Mouse (Mus musculus): Measurements from ENCODE around the gene Cdc16. TPM values are rescaled to one million over a fixed set of nuclear protein-coding genes. Genes with fewer than 3 reads are reported as not detected.

The Cdc16 gene
- polyA plus RNA-seq, 1 experiment from 2014 or later = 115 TPM

Other genes starting within 250 kb of the Cdc16 start
- gene 1700029H14Rik, start 195.2 kb upstream of the Cdc16 start, polyA plus RNA-seq (2015; fragmentation: Nextera tagmentation; extraction: Ambion mirVana) = not detected in 2 replicates
- 23.4 and 24.4 TPM in 2 replicates for gene Rasa3, start 80.1 kb upstream of the Cdc16 start, polyA plus RNA-seq (2015; fragmentation: Nextera tagmentation; extraction: Ambion mirVana)
- gene Cfap97d2, start 51.8 kb upstream of the Cdc16 start, polyA plus RNA-seq (2015; fragmentation: Nextera tagmentation; extraction: Ambion mirVana) = not detected in 2 replicates
- 24.3 and 25.4 TPM in 2 replicates for gene Upf3a, start 27.9 kb downstream of the Cdc16 start, polyA plus RNA-seq (2015; fragmentation: Nextera tagmentation; extraction: Ambion mirVana)
- not detected in 2 replicates for gene AF366264, start 80.7 kb downstream of the Cdc16 start, polyA plus RNA-seq (2015; fragmentation: Nextera tagmentation; extraction: Ambion mirVana)
- 14.3 and 15.2 TPM in 2 replicates for gene Champ1, start 112.0 kb downstream of the Cdc16 start, polyA plus RNA-seq (2015; fragmentation: Nextera tagmentation; extraction: Ambion mirVana)
- 51.3 and 62.7 TPM in 2 replicates for gene Coprs, start 132.6 kb downstream of the Cdc16 start, polyA plus RNA-seq (2015; fragmentation: Nextera tagmentation; extraction: Ambion mirVana)